8 mouse cellular contexts compared by ENCODE assay signal in the genomic region with DNA sequence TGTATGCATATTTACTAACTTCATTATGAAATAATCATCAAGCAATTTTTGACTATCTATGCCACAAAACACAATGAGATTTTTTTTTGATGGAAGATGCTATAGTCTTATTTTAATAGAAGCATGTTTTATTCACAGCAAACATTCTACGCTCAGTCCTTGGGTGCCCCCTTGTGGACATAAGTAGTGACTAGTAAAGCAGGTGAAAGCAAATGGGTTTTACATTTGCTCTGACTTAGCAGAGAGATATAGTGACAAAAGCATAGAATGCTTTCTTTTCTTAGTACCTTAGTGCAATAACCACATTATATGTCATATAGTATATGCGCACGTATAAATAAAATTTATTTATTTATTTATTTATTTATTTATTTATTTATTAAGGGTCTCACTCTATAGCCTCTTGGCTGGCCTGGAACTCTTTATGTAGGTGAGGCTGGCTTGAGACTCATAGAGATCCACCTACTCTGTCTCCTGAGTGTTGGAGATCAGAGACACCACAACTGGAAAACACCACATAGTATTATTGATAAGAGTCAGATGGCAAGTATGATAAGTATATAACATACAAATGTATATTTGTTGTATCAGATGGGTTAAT.
A peak's percentile ranks its signal among the peaks of the same experiment; 100 is the strongest.
DNase-seq lines count a peak whose midpoint lies in the region; ATAC-seq and TF ChIP-seq lines count a peak whose summit lies in the region.

No protein-coding gene starts in this region.

- intact Hi-C loops in heart, postnatal 25 days (cut with DNase I): loop anchor here (10.0 kb wide), 1 partner anchor 1771 kb away; no protein-coding TSS in a partner anchor

- no peaks in the 10 kb centered on the region for H3K36me3 ChIP-seq in intestine, embryonic 16.5 days (ENCODE audit: control insufficient read depth, insufficient read depth, low read length)
- no peaks in the 10 kb centered on the region for H3K36me3 ChIP-seq in midbrain, embryonic 13.5 days
- no peaks in the 10 kb centered on the region for H3K36me3 ChIP-seq in stomach, embryonic 15.5 days

- no peak overlapping the region for H3K27ac ChIP-seq in cerebellum, adult 2 months (ENCODE audit: insufficient read depth, low read length)
- H3K27ac ChIP-seq in intestine, embryonic 16.5 days (ENCODE audit: low read length): no peak overlapping the region
- no peak overlapping the region for H3K27ac ChIP-seq in midbrain, embryonic 13.5 days
- H3K27ac ChIP-seq in stomach, embryonic 15.5 days: no peak overlapping the region

- peak; percentile 57 to 89 for DNase-seq in heart, adult 18-20 months
- no peak for DNase-seq in heart, postnatal 25 days (ENCODE audit: low spot score)
- peak; percentile 17 to 25 for DNase-seq in cerebellum, adult 2 months
- DNase-seq in forelimb bud, embryonic 11.5 days (ENCODE audit: low read depth, low spot score): peak; percentile 74
- DNase-seq in left cerebral cortex, adult 8-10 months (ENCODE audit: low spot score in 2 of 2): peak; percentile 17 to 38

- no peaks in the 10 kb centered on the region for H3K4me1 ChIP-seq in cerebellum, adult 2 months (ENCODE audit: control insufficient read depth, insufficient read depth, low read length)
- no peaks in the 10 kb centered on the region for H3K4me1 ChIP-seq in intestine, embryonic 16.5 days (ENCODE audit: control insufficient read depth, insufficient read depth, low read length)
- H3K4me1 ChIP-seq in midbrain, embryonic 13.5 days (replicated peaks): no peaks in the 10 kb centered on the region
- H3K4me1 ChIP-seq in stomach, embryonic 15.5 days: no peaks in the 10 kb centered on the region

- no peak for TF ChIP-seq POLR2A in cerebellum, adult 2 months (IDR thresholded peaks at IDR 0.05; ENCODE audit: borderline replicate concordance, insufficient read depth, low read length)

- no peaks in the 10 kb centered on the region for H3K27me3 ChIP-seq in cerebellum, adult 2 months (ENCODE audit: control insufficient read depth, insufficient read depth, low read length)
- no peaks in the 10 kb centered on the region for H3K27me3 ChIP-seq in intestine, embryonic 16.5 days (replicated peaks; ENCODE audit: control insufficient read depth, insufficient read depth, low read length)
- no peaks in the 10 kb centered on the region for H3K27me3 ChIP-seq in midbrain, embryonic 13.5 days
- H3K27me3 ChIP-seq in stomach, embryonic 15.5 days (replicated peaks): no peaks in the 10 kb centered on the region

- peak; percentile 36; the same call in 1 of the 2 replicates for ATAC-seq in intestine, embryonic 16.5 days
- peak; percentile 72 for ATAC-seq in midbrain, embryonic 13.5 days
- ATAC-seq in stomach, embryonic 15.5 days (ENCODE audit: insufficient read depth, low FRiP score, low read depth): 0 out of 2 replicates have a peak, but pooled peaks have one; percentile 22

- H3K4me3 ChIP-seq in cerebellum, adult 2 months (replicated peaks; ENCODE audit: insufficient read depth, low read depth, low read length): no peak overlapping the region
- H3K4me3 ChIP-seq in intestine, embryonic 16.5 days (ENCODE audit: low read length): no peak overlapping the region
- no peak overlapping the region for H3K4me3 ChIP-seq in midbrain, embryonic 13.5 days (replicated peaks)
- no peak overlapping the region for H3K4me3 ChIP-seq in stomach, embryonic 15.5 days (replicated peaks)

- TF ChIP-seq CTCF in cerebellum, adult 2 months (IDR thresholded peaks at IDR 0.05; ENCODE audit: borderline replicate concordance, insufficient read depth, low read depth, low read length): no peak

- H3K9ac ChIP-seq in intestine, embryonic 16.5 days (ENCODE audit: low read depth, low read length): no peak overlapping the region
- no peak overlapping the region for H3K9ac ChIP-seq in midbrain, embryonic 13.5 days (replicated peaks)
- H3K9ac ChIP-seq in stomach, embryonic 15.5 days: no peak overlapping the region

- WGBS in cerebellum, adult 2 months: 38% methylated on average over 3 of the region's 3 CpGs
- 18% methylated on average over 3 of the region's 3 CpGs for WGBS in intestine, embryonic 16.5 days
- 39% methylated on average over 3 of the region's 3 CpGs for WGBS in midbrain, embryonic 13.5 days
- 19% methylated on average over 3 of the region's 3 CpGs for WGBS in stomach, embryonic 15.5 days

- no peaks in the 10 kb centered on the region for H3K9me3 ChIP-seq in intestine, embryonic 16.5 days (ENCODE audit: control insufficient read depth, low read length)
- H3K9me3 ChIP-seq in midbrain, embryonic 13.5 days: no peaks in the 10 kb centered on the region
- H3K9me3 ChIP-seq in stomach, embryonic 15.5 days: no peaks in the 10 kb centered on the region

- no peak overlapping the region for H3K4me2 ChIP-seq in intestine, embryonic 16.5 days (ENCODE audit: low read depth, low read length)
- H3K4me2 ChIP-seq in midbrain, embryonic 13.5 days (replicated peaks): no peak overlapping the region
- H3K4me2 ChIP-seq in stomach, embryonic 15.5 days: no peak overlapping the region

Comparison
In these comparisons a context has a peak if more than half of its experiments do, and no peak if none do; other contexts are left out.
1. ATAC-seq: peak in every context shown above with its lines; median percentile 72 in midbrain, embryonic 13.5 days; 36 in intestine, embryonic 16.5 days; 22 in stomach, embryonic 15.5 days.